Mouse (Mus musculus): ENCODE results near the gene Lgals2.

The Lgals2 gene

GRCm38 (mm10) chr15:78830742-78831719, 24.3 kb downstream of the Lgals2 start:
- H3K4me3 ChIP-seq (replicated peaks; ENCODE audit: low read length): no peak overlapping the region
- H3K36me3 ChIP-seq (ENCODE audit: insufficient read depth, low read length): no peaks in the 10 kb centered on the region
- peaks cover 26% of the 10 kb centered on the region for H3K27me3 ChIP-seq (ENCODE audit: insufficient read depth, low read length)
- H3K4me1 ChIP-seq (replicated peaks; ENCODE audit: low read depth, low read length): peaks cover 67% of the 10 kb centered on the region
- H3K9me3 ChIP-seq (ENCODE audit: low read length): no peaks in the 10 kb centered on the region
- no peak for TF ChIP-seq NANOG (IDR thresholded peaks at IDR 0.05; ENCODE audit: borderline replicate concordance, low read length)
- TF ChIP-seq POU5F1 (IDR thresholded peaks at IDR 0.05; ENCODE audit: borderline replicate concordance, low read length): no peak
- TF ChIP-seq CTCF (conservative IDR thresholded peaks at IDR 0.05; ENCODE audit: low read length): no peak

- Histone ChIP-seq H3K36me3 (ENCODE audit: insufficient read depth, low read length) (no peaks in the 10 kb centered on the region), H3K9me3 (ENCODE audit: low read length) (no peaks in the 10 kb centered on the region), H3K27me3 (ENCODE audit: insufficient read depth, low read length) (peaks cover 33% of the 10 kb centered on the region), H3K4me3 (replicated peaks; ENCODE audit: low read length) (no peak overlapping the region), H3K4me1 (replicated peaks; ENCODE audit: low read depth, low read length) (peaks cover 53% of the 10 kb centered on the region)
- TF ChIP-seq CTCF (conservative IDR thresholded peaks at IDR 0.05; ENCODE audit: low read length) (peak; percentile 45), POU5F1 (IDR thresholded peaks at IDR 0.05; ENCODE audit: borderline replicate concordance, low read length) (no peak)
These were observed 25.7 kb downstream of the Lgals2 start for GRCm38 (mm10) chr15:78829636-78830035.

GRCm38 (mm10) chr15:78828315-78828714, 27.0 kb downstream of the Lgals2 start:
- no peaks in the 10 kb centered on the region for H3K9me3 ChIP-seq (ENCODE audit: low read length)
- no peak overlapping the region for H3K4me3 ChIP-seq (replicated peaks; ENCODE audit: low read length)
- no peak for TF ChIP-seq POU5F1 (IDR thresholded peaks at IDR 0.05; ENCODE audit: borderline replicate concordance, low read length)
- no peak for TF ChIP-seq CTCF (conservative IDR thresholded peaks at IDR 0.05; ENCODE audit: low read length)
- no peak for TF ChIP-seq NANOG (IDR thresholded peaks at IDR 0.05; ENCODE audit: borderline replicate concordance, low read length)
- H3K36me3 ChIP-seq (ENCODE audit: insufficient read depth, low read length): no peaks in the 10 kb centered on the region
- peaks cover 44% of the 10 kb centered on the region for H3K4me1 ChIP-seq (replicated peaks; ENCODE audit: low read depth, low read length)
- H3K27me3 ChIP-seq (ENCODE audit: insufficient read depth, low read length): peaks cover 33% of the 10 kb centered on the region

- no peak for TF ChIP-seq NANOG (IDR thresholded peaks at IDR 0.05; ENCODE audit: borderline replicate concordance, low read length)
- TF ChIP-seq CTCF (conservative IDR thresholded peaks at IDR 0.05; ENCODE audit: low read length): peak; percentile 56
- H3K4me3 ChIP-seq (replicated peaks; ENCODE audit: low read length): no peak overlapping the region
- no peaks in the 10 kb centered on the region for H3K36me3 ChIP-seq (ENCODE audit: insufficient read depth, low read length)
- peaks cover 28% of the 10 kb centered on the region for H3K4me1 ChIP-seq (replicated peaks; ENCODE audit: low read depth, low read length)
- no peaks in the 10 kb centered on the region for H3K9me3 ChIP-seq (ENCODE audit: low read length)
- H3K27me3 ChIP-seq (ENCODE audit: insufficient read depth, low read length): peaks cover 27% of the 10 kb centered on the region
These were observed 28.8 kb downstream of the Lgals2 start for GRCm38 (mm10) chr15:78826213-78827204.

- H3K27me3 ChIP-seq (ENCODE audit: insufficient read depth, low read length): peaks cover 14% of the 10 kb centered on the region
- no peaks in the 10 kb centered on the region for H3K36me3 ChIP-seq (ENCODE audit: insufficient read depth, low read length)
- TF ChIP-seq CTCF (conservative IDR thresholded peaks at IDR 0.05; ENCODE audit: low read length) (no peak), NANOG (IDR thresholded peaks at IDR 0.05; ENCODE audit: borderline replicate concordance, low read length) (no peak), POU5F1 (IDR thresholded peaks at IDR 0.05; ENCODE audit: borderline replicate concordance, low read length) (no peak)
- H3K4me3 ChIP-seq (replicated peaks; ENCODE audit: low read length): no peak overlapping the region; the same call in 1 of the 2 replicates
- H3K9me3 ChIP-seq (ENCODE audit: low read length): no peaks in the 10 kb centered on the region
- H3K4me1 ChIP-seq (replicated peaks; ENCODE audit: low read depth, low read length): peaks cover 27% of the 10 kb centered on the region
These were observed 39.3 kb downstream of the Lgals2 start for GRCm38 (mm10) chr15:78816074-78816391.

GRCm38 (mm10) chr15:78815314-78816073, 39.8 kb downstream of the Lgals2 start:
- Histone ChIP-seq H3K36me3 (ENCODE audit: insufficient read depth, low read length) (no peaks in the 10 kb centered on the region), H3K4me3 (replicated peaks; ENCODE audit: low read length) (peak overlapping the region; percentile 43; the same call in 1 of the 2 replicates), H3K4me1 (replicated peaks; ENCODE audit: low read depth, low read length) (peaks cover 31% of the 10 kb centered on the region), H3K27me3 (ENCODE audit: insufficient read depth, low read length) (peaks cover 9% of the 10 kb centered on the region), H3K9me3 (ENCODE audit: low read length) (no peaks in the 10 kb centered on the region)
- TF ChIP-seq NANOG (IDR thresholded peaks at IDR 0.05; ENCODE audit: borderline replicate concordance, low read length) (no peak), POU5F1 (IDR thresholded peaks at IDR 0.05; ENCODE audit: borderline replicate concordance, low read length) (no peak), CTCF (conservative IDR thresholded peaks at IDR 0.05; ENCODE audit: low read length) (no peak)

- H3K4me1 ChIP-seq (replicated peaks; ENCODE audit: low read depth, low read length): peaks cover 47% of the 10 kb centered on the region
- H3K4me3 ChIP-seq (replicated peaks; ENCODE audit: low read length): no peak overlapping the region
- no peaks in the 10 kb centered on the region for H3K9me3 ChIP-seq (ENCODE audit: low read length)
- no peaks in the 10 kb centered on the region for H3K36me3 ChIP-seq (ENCODE audit: insufficient read depth, low read length)
- peaks cover 8% of the 10 kb centered on the region for H3K27me3 ChIP-seq (ENCODE audit: insufficient read depth, low read length)
- no peak for TF ChIP-seq NANOG (IDR thresholded peaks at IDR 0.05; ENCODE audit: borderline replicate concordance, low read length)
- no peak for TF ChIP-seq CTCF (conservative IDR thresholded peaks at IDR 0.05; ENCODE audit: low read length)
- no peak for TF ChIP-seq POU5F1 (IDR thresholded peaks at IDR 0.05; ENCODE audit: borderline replicate concordance, low read length)
These were observed 41.7 kb downstream of the Lgals2 start for GRCm38 (mm10) chr15:78813603-78814002.
